In the genomic region with DNA sequence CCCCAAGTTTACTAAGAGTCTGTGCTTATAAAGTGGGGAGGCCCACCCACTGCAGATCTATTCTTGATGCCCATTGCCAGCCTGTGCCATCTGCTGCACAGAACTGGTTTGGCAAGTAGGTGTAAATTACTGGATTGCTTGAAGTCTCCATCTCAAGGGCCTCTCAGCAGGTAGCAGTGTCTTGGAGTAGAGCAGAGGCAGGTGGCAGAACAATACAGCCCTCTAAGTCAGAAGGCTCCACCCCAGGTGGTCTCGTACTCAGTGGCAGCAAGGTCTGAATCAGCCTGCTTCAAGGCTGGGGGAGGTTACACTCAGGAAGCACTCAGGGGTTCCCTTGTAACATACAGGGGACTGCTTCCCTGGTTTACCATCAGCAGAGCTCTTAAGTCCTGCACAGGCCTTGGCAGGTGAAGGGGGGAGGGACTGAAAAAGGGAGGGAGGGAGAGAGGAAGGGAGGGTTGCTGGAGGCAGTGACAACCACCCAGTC, we compare ENCODE assay signal across 13 mouse cellular contexts. TPM values are rescaled to one million over a fixed set of nuclear protein-coding genes. Genes with fewer than 3 reads are reported as not detected.
DNase-seq lines count a peak whose midpoint lies in the region; ATAC-seq and TF ChIP-seq lines count a peak whose summit lies in the region.
"Had no signal": no experiment of that assay in that cellular context is flagged by ENCODE, and none has a peak within 500 bp of the region (broad histone marks: within the 10 kb centered on the region; RNA-seq: fewer than 3 reads in every experiment).

No protein-coding gene starts in this region.

- TF ChIP-seq CTCF in layer of hippocampus, adult 2 months (conservative IDR thresholded peaks at IDR 0.05) = no peak
- TF ChIP-seq CTCF in thymus, adult 2 months (IDR thresholded peaks at IDR 0.05; ENCODE audit: borderline replicate concordance, control insufficient read depth, extremely low read depth, insufficient read depth, low read length, poor library complexity) = no peak

- TF ChIP-seq POLR2A in thymus, adult 2 months (IDR thresholded peaks at IDR 0.05; ENCODE audit: control insufficient read depth, extremely low read depth, insufficient read depth, low read length, poor library complexity) = no peak; the same call in 1 of the 2 replicates

- intact Hi-C loops in left cerebral cortex, postnatal 36 days (cut with DNase I) = no loop called here

- 13% methylated on average over 1 of the region's 1 CpGs for WGBS in thymus, adult 2 months

- peaks cover 46% of the 10 kb centered on the region for H3K4me1 ChIP-seq in thymus, adult 2 months (replicated peaks; ENCODE audit: control insufficient read depth, insufficient read depth, low read length)

- no peak for ATAC-seq in activated CD4-positive, CD25-positive, alpha-beta regulatory T cell, adult 4 months
- ATAC-seq: forebrain, embryonic 15.5 days; intestine, embryonic 16.5 days had no signal

- no peaks in the 10 kb centered on the region; the same call in 1 of the 2 replicates for H3K36me3 ChIP-seq in thymus, adult 2 months (ENCODE audit: control insufficient read depth, insufficient read depth, low read length)

- H3K4me3 ChIP-seq in layer of hippocampus, adult 2 months = no peak overlapping the region
- no peak overlapping the region for H3K4me3 ChIP-seq in thymus, adult 2 months (ENCODE audit: control insufficient read depth, insufficient read depth, low read length)
- H3K4me3 ChIP-seq: forebrain, embryonic 15.5 days; heart, embryonic 13.5 days; liver, embryonic 15.5 days had no signal

- no peaks in the 10 kb centered on the region for H3K27me3 ChIP-seq in thymus, adult 2 months (ENCODE audit: control insufficient read depth, insufficient read depth, low read length)
- H3K27me3 ChIP-seq: forebrain, embryonic 15.5 days had no signal

- no peak overlapping the region for H3K27ac ChIP-seq in layer of hippocampus, adult 2 months
- H3K27ac ChIP-seq in thymus, adult 2 months (ENCODE audit: control insufficient read depth, insufficient read depth, low read length) = peak overlapping the region; percentile 2; the same call in 1 of the 2 replicates
- H3K27ac ChIP-seq: forebrain, embryonic 15.5 days; heart, embryonic 13.5 days; liver, embryonic 15.5 days had no signal

- DNase-seq in layer of hippocampus, adult 11-12 months (ENCODE audit: low spot score) = peak; percentile 40
- DNase-seq in layer of hippocampus, adult 2 months (ENCODE audit: low spot score in 2 of 2) = no peak
- DNase-seq in brain, adult 2 months (ENCODE audit: low read depth, low spot score) = peak; percentile 81
- DNase-seq in left cerebral cortex, postnatal 36 days (ENCODE audit: low spot score in 2 of 2) = peak; percentile 49 to 62
- DNase-seq in thymus, adult 2 months = no peak
- no peak for DNase-seq in testis, postnatal 14 days (ENCODE audit: low spot score)
- DNase-seq: adrenal gland, postnatal 25 days had no signal

RNA-seq across cellular contexts. Expression of a gene that starts 0.7 kb away (rescaled TPM):
- 1 to 10 TPM; 4.4 to 4.9 TPM for total RNA-seq in layer of hippocampus, adult 2 months (2021)
- 10 to 100 TPM; 11.1 to 12.0 TPM for total RNA-seq in left cerebral cortex, postnatal 36 days (2021)
- 3.9 and 5.0 TPM in 2 replicates for polyA plus RNA-seq in thymus, adult 2 months (2012; rRNA removed)
- polyA plus RNA-seq in activated CD4-positive, CD25-positive, alpha-beta regulatory T cell, adult 4 months (2017; shearing (Covaris generic)) = 1 to 10 TPM in 1 of 2 experiments, under 1 TPM in 1; 0.63 to 1.6 TPM
- polyA plus RNA-seq: G1E had no signal

RNA-seq across cellular contexts. Expression of a gene that starts 4.8 kb away (rescaled TPM):
- under 1 TPM; 0.52 to 0.64 TPM for total RNA-seq in layer of hippocampus, adult 2 months (2021)
- under 1 TPM; 0.48 to 0.72 TPM for total RNA-seq in left cerebral cortex, postnatal 36 days (2021)
- 0.30 and 0.31 TPM in 2 replicates for polyA plus RNA-seq in thymus, adult 2 months (2012; rRNA removed)
- 1 to 10 TPM; 1.6 to 3.0 TPM for polyA plus RNA-seq in activated CD4-positive, CD25-positive, alpha-beta regulatory T cell, adult 4 months (2017; shearing (Covaris generic))

RNA-seq across cellular contexts. Expression of a gene that starts 9.0 kb away (rescaled TPM):
- total RNA-seq in layer of hippocampus, adult 2 months (2021) = 10 to 100 TPM; 77.3 to 85.6 TPM
- total RNA-seq in left cerebral cortex, postnatal 36 days (2021) = 10 to 100 TPM; 85.4 to 88.5 TPM
- polyA plus RNA-seq in thymus, adult 2 months (2012; rRNA removed) = 260 and 301 TPM in 2 replicates
- polyA plus RNA-seq in activated CD4-positive, CD25-positive, alpha-beta regulatory T cell, adult 4 months (2017; shearing (Covaris generic)) = 10 to 100 TPM; 11.6 to 11.7 TPM

RNA-seq across cellular contexts. Expression of a gene that starts 10.9 kb away (rescaled TPM):
- total RNA-seq in layer of hippocampus, adult 2 months (2021) = 10 to 100 TPM; 16.1 to 16.5 TPM
- 10 to 100 TPM; 15.4 to 18.8 TPM for total RNA-seq in left cerebral cortex, postnatal 36 days (2021)
- polyA plus RNA-seq in thymus, adult 2 months (2012; rRNA removed) = 0.73 and 0.80 TPM in 2 replicates
- polyA plus RNA-seq in activated CD4-positive, CD25-positive, alpha-beta regulatory T cell, adult 4 months (2017; shearing (Covaris generic)) = 1 to 10 TPM; 3.5 to 4.6 TPM

RNA-seq across cellular contexts. Expression of a gene that starts 26.7 kb away (rescaled TPM):
- total RNA-seq in layer of hippocampus, adult 2 months (2021) = 10 to 100 TPM in 1 of 2 experiments, 1 to 10 TPM in 1; 8.7 to 12.1 TPM
- total RNA-seq in left cerebral cortex, postnatal 36 days (2021) = 1 to 10 TPM; 7.2 to 7.6 TPM
- 0.32 and 0.98 TPM in 2 replicates for polyA plus RNA-seq in thymus, adult 2 months (2012; rRNA removed)
- polyA plus RNA-seq in activated CD4-positive, CD25-positive, alpha-beta regulatory T cell, adult 4 months (2017; shearing (Covaris generic)) = 10 to 100 TPM in 1 of 2 experiments, 1 to 10 TPM in 1; 8.8 to 11.2 TPM

Comparison
In these comparisons a context has a peak if more than half of its experiments do, and no peak if none do; other contexts are left out.
1. DNase-seq: peak in layer of hippocampus, adult 11-12 months (single experiment), brain, adult 2 months (single experiment) and left cerebral cortex, postnatal 36 days (2 of 2); none in layer of hippocampus, adult 2 months (0 of 2), thymus, adult 2 months (single experiment) and testis, postnatal 14 days (single experiment).